Mouse (Mus musculus) hindbrain, embryonic 16.5 days (tissue): ENCODE data around the gene Lmo7. TPM values are rescaled to one million over a fixed set of nuclear protein-coding genes. Genes with fewer than 3 reads are reported as not detected.

ENCODE experiments used
- ATAC-seq: fragments of 200-750 bp; cut with Nextera tagmentation; 2 replicates; pipeline ENCODE4 v1.8.0; 2017; ENCODE audit warnings: moderate TSS enrichment, moderate library complexity
- H3K27ac ChIP-seq: fragments of 300-500 bp; sonication (generic); 2 replicates; pipeline ENCODE4 v1.5.1; 2014; ENCODE audit warnings: low read depth, mild to moderate bottlenecking, control low read depth, low read length, moderate library complexity
- H3K27me3 ChIP-seq: fragments of 300-500 bp; sonication (generic); replicated peaks from 2 replicates; pipeline ENCODE4 v1.6.1; 2014; ENCODE audit warnings: low read length; ENCODE audit not compliant: control insufficient read depth, insufficient read depth
- H3K36me3 ChIP-seq: fragments of 300-500 bp; sonication (generic); 2 replicates; pipeline ENCODE4 v1.6.1; 2014; ENCODE audit warnings: mild to moderate bottlenecking, low read length, moderate library complexity, mixed read lengths; ENCODE audit not compliant: control insufficient read depth, insufficient read depth
- H3K4me1 ChIP-seq: fragments of 300-500 bp; sonication (generic); 2 replicates; pipeline ENCODE4 v1.6.1; 2014; ENCODE audit warnings: low read depth, low read length; ENCODE audit not compliant: control insufficient read depth, insufficient read depth
- H3K4me2 ChIP-seq: fragments of 300-500 bp; sonication (generic); 2 replicates; pipeline ENCODE4 v1.6.1; 2014; ENCODE audit warnings: mild to moderate bottlenecking, low read length, control low read depth, moderate library complexity
- H3K4me3 ChIP-seq: fragments of 300-500 bp; sonication (generic); 2 replicates; pipeline ENCODE4 v1.5.1; 2014; ENCODE audit warnings: mild to moderate bottlenecking, low read length, control low read depth, moderate library complexity
- H3K9ac ChIP-seq: fragments of 300-500 bp; sonication (generic); 2 replicates; pipeline ENCODE4 v1.6.1; 2014; ENCODE audit warnings: low read depth, mild to moderate bottlenecking, control low read depth, low read length, moderate library complexity
- H3K9me3 ChIP-seq: fragments of 300-500 bp; sonication (generic); 2 replicates; pipeline ENCODE4 v1.6.1; 2014; ENCODE audit warnings: mild to moderate bottlenecking, low read length, moderate library complexity; ENCODE audit not compliant: control insufficient read depth
- WGBS: fragments of 180-500 bp; shearing (Covaris S2); extraction: QIAGEN DNeasy Blood & Tissue Kit; methylation state at CpG from one replicate; pipeline ENCODE4 v1.1.7; 2014; 5-methylcytosine and 5-hydroxymethylcytosine counted together
- polyA plus RNA-seq: library from polyadenylated mRNA; unstranded; fragments of >200 nt; fragmentation: Nextera tagmentation; extraction: Ambion mirVana; gene quantifications from 2 replicates; pipeline ENCODE4 v1.2.1, GENCODE M21; 2015

Lmo7 gene
- polyA plus RNA-seq: 2.3 and 2.5 TPM in 2 replicates

- H3K9ac ChIP-seq: peak within 1 kb of the TSS; percentile 71
- H3K4me1 ChIP-seq: peaks cover 11% of the 10 kb centered on the region
- ATAC-seq: peak; percentile 80
- H3K4me3 ChIP-seq: peak within 1 kb of the TSS; percentile 66
- H3K36me3 ChIP-seq: no peaks in the 10 kb centered on the region
- H3K4me2 ChIP-seq: peak within 1 kb of the TSS; percentile 100
- under 1% methylated on average over 46 of the region's 51 CpGs for WGBS
- peaks cover 11% of the 10 kb centered on the region for H3K27me3 ChIP-seq
- H3K27ac ChIP-seq: no peak within 1 kb of the TSS
- H3K9me3 ChIP-seq: no peaks in the 10 kb centered on the region
Observed at GRCm38 (mm10) chr14:101729237-101729971, at the start of gene Lmo7, which contains the start of gene Gm9922. Lmo7 (plus strand) TSS chr14:101729957. Gm9922 (minus strand) TSS chr14:101729814.

- Histone ChIP-seq H3K4me2 (no peak overlapping the region), H3K4me1 (no peaks in the 10 kb centered on the region), H3K9me3 (no peaks in the 10 kb centered on the region), H3K36me3 (peaks cover 6% of the 10 kb centered on the region), H3K4me3 (no peak overlapping the region), H3K27me3 (no peaks in the 10 kb centered on the region), H3K9ac (no peak overlapping the region), H3K27ac (no peak overlapping the region)
- 92% methylated on average over 6 of the region's 6 CpGs for WGBS
- ATAC-seq: no peak
Observed at GRCm38 (mm10) chr14:101687696-101688095, 42.1 kb upstream of the Lmo7 start.

- Histone ChIP-seq H3K4me1 (no peaks in the 10 kb centered on the region), H3K4me3 (no peak overlapping the region), H3K4me2 (no peak overlapping the region), H3K9ac (no peak overlapping the region), H3K27ac (no peak overlapping the region), H3K27me3 (no peaks in the 10 kb centered on the region), H3K9me3 (no peaks in the 10 kb centered on the region), H3K36me3 (peaks cover 11% of the 10 kb centered on the region)
- WGBS: 72% methylated on average over 2 of the region's 2 CpGs
- no peak for ATAC-seq
Observed at GRCm38 (mm10) chr14:101688406-101688805, 41.4 kb upstream of the Lmo7 start.

GRCm38 (mm10) chr14:101704479-101704878 is 25.3 kb upstream of the Lmo7 start:
- Histone ChIP-seq H3K36me3 (no peaks in the 10 kb centered on the region), H3K27ac (no peak overlapping the region), H3K27me3 (no peaks in the 10 kb centered on the region), H3K4me3 (no peak overlapping the region), H3K4me1 (no peaks in the 10 kb centered on the region), H3K9ac (no peak overlapping the region), H3K4me2 (no peak overlapping the region), H3K9me3 (no peaks in the 10 kb centered on the region)
- ATAC-seq: no peak
- WGBS: 85% methylated on average over 4 of the region's 4 CpGs

GRCm38 (mm10) chr14:101707088-101707487 is 22.7 kb upstream of the Lmo7 start:
- ATAC-seq: no peak
- H3K9me3 ChIP-seq: no peaks in the 10 kb centered on the region
- no peaks in the 10 kb centered on the region for H3K27me3 ChIP-seq
- no peak overlapping the region for H3K4me3 ChIP-seq
- no peak overlapping the region for H3K4me2 ChIP-seq
- H3K4me1 ChIP-seq: no peaks in the 10 kb centered on the region
- no peak overlapping the region for H3K27ac ChIP-seq
- WGBS: 89% methylated on average over 5 of the region's 5 CpGs
- no peak overlapping the region for H3K9ac ChIP-seq
- H3K36me3 ChIP-seq: no peaks in the 10 kb centered on the region

GRCm38 (mm10) chr14:101714414-101714813 is 15.3 kb upstream of the Lmo7 start:
- Histone ChIP-seq H3K27me3 (no peaks in the 10 kb centered on the region), H3K9ac (no peak overlapping the region), H3K4me3 (no peak overlapping the region), H3K4me2 (no peak overlapping the region), H3K4me1 (no peaks in the 10 kb centered on the region), H3K27ac (no peak overlapping the region), H3K36me3 (no peaks in the 10 kb centered on the region), H3K9me3 (no peaks in the 10 kb centered on the region)
- no peak for ATAC-seq
- 57% methylated on average over 2 of the region's 2 CpGs for WGBS

- peak; percentile 55 for ATAC-seq
- Histone ChIP-seq H3K4me1 (peaks cover 11% of the 10 kb centered on the region), H3K4me2 (peak overlapping the region; percentile 100), H3K27me3 (peaks cover 11% of the 10 kb centered on the region), H3K27ac (no peak overlapping the region), H3K9ac (peak overlapping the region; percentile 71), H3K36me3 (no peaks in the 10 kb centered on the region), H3K4me3 (peak overlapping the region; percentile 66), H3K9me3 (no peaks in the 10 kb centered on the region)
- 1% methylated on average over 28 of the region's 28 CpGs for WGBS
Observed at GRCm38 (mm10) chr14:101729972-101730692, 375 bp downstream of the Lmo7 start.

GRCm38 (mm10) chr14:101733542-101734303 is 4.0 kb downstream of the Lmo7 start:
- ATAC-seq: no peak
- no peak overlapping the region for H3K4me2 ChIP-seq
- H3K9ac ChIP-seq: no peak overlapping the region
- no peak overlapping the region for H3K4me3 ChIP-seq
- peaks cover 11% of the 10 kb centered on the region for H3K4me1 ChIP-seq
- no peaks in the 10 kb centered on the region for H3K9me3 ChIP-seq
- peaks cover 11% of the 10 kb centered on the region for H3K27me3 ChIP-seq
- no peak overlapping the region for H3K27ac ChIP-seq
- H3K36me3 ChIP-seq: no peaks in the 10 kb centered on the region
- 29% methylated on average over 10 of the region's 10 CpGs for WGBS

- Histone ChIP-seq H3K27me3 (no peaks in the 10 kb centered on the region), H3K9me3 (no peaks in the 10 kb centered on the region), H3K4me2 (no peak overlapping the region), H3K4me1 (no peaks in the 10 kb centered on the region), H3K4me3 (no peak overlapping the region), H3K9ac (no peak overlapping the region), H3K36me3 (no peaks in the 10 kb centered on the region), H3K27ac (no peak overlapping the region)
- ATAC-seq: no peak
- WGBS: 90% methylated on average over 4 of the region's 4 CpGs
Observed at GRCm38 (mm10) chr14:101737501-101737900, 7.7 kb downstream of the Lmo7 start.
